Mouse (Mus musculus) gastrocnemius, postnatal 14 days (tissue): ENCODE measurements around the gene Aldh1a3. TPM values are rescaled to one million over a fixed set of nuclear protein-coding genes. Genes with fewer than 3 reads are reported as not detected.

ENCODE experiments used
- DNase-seq: peaks from one replicate; pipeline ENCODE4 v3.0.0; 2021; ENCODE audit warnings: mixed read lengths
- intact Hi-C: fragments of 180-260 bp; cut with DNase I; formaldehyde crosslinking; loops from one replicate; pipeline ENCODE4 v1.15.1; 2025; ENCODE audit warnings: low total_unique reads
- long read RNA-seq, 2 experiments: library from polyadenylated mRNA; stranded (forward); transcript quantifications; one replicate each; pipeline ENCODE4 v2.0.0; 2021
- total RNA-seq, 2 experiments: library from RNA; stranded (reverse); gene quantifications; 2 replicates each; pipeline ENCODE4 v1.2.3; 2021

Aldh1a3 gene
- 1 to 10 TPM; 2.1 to 6.0 TPM for total RNA-seq
- long read RNA-seq, experiment 1, partial matches to known transcripts: 3 of 7 reads
- long read RNA-seq, experiment 1, other reads (novel, unspliced or antisense): 1 of 7 reads
- long read RNA-seq, experiment 2, partial matches to known transcripts: 1 of 2 reads
- long read RNA-seq, experiment 2, other reads (novel, unspliced or antisense): 0 of 2 reads

DNA sequence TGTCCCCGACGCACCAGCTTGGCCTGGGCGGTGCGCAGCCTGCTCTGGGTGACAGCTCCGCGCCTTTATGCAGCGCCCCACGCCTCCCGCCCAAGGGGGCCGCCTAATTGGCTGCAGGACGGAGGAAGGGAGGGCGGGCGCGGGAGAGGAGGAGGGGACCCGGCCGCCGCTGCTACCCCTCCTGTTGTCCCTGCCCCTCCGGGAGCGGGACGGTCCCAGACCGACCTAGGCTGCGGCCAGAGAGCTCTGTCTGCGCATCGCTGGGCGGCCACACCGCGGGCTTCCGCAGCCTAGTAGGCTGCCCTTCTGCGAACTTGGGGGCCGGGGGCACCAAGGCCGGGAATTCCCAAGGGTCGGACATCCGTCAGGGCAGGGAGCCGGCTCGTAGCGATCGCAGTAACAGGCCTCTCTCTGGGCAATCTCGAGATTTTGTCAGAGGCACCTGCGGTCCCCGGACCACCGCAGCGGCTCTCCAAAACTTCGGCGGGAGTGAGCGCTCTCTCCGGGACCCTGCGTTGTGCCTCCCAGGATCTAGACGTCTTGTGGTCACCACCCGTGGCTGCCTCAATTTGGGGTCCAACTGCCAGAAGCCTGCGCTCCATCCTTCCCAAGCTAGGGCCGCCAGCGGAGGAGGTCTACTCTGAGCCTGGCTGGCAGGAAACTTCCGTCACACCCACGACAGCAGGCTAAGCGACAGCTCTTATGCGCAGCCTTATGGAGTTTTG, at the start of gene Aldh1a3:
Gene Aldh1a3, minus strand, starts transcription at position 81 of the 725 bp plus-strand sequence.
- DNase-seq: peak; percentile 68
- intact Hi-C loops: no loop called here

- no peak for DNase-seq
- intact Hi-C loops: no loop called here
Measured at GRCm38 (mm10) chr7:66476289-66476688, 49.0 kb upstream of the Aldh1a3 start.

GRCm38 (mm10) chr7:66471641-66472216, 44.4 kb upstream of the Aldh1a3 start:
- no peak for DNase-seq
- intact Hi-C loops: no loop called here

GRCm38 (mm10) chr7:66466641-66467040, 39.3 kb upstream of the Aldh1a3 start:
- DNase-seq: no peak
- intact Hi-C loops: no loop called here

DNA sequence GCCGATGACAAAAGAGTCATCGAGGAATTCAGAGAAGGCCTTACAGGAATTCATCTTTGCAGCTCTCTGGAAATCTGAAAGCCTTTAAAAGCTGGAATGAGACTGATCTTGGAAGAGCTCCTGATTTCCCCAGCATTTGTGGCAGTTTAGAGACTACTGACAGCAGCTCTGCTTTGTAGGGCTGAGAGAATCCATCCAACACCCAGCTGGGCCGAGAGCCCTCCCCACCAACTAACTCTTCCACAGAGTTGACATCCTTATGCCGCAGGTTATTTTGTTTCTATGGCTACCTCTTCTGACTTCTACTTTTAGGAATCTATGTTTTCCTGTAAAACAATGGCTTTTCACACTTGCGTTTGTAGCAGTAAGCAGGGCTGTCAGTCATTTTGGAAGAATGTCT, 37.9 kb upstream of the Aldh1a3 start:
- DNase-seq: no peak
- intact Hi-C loops: no loop called here

DNA sequence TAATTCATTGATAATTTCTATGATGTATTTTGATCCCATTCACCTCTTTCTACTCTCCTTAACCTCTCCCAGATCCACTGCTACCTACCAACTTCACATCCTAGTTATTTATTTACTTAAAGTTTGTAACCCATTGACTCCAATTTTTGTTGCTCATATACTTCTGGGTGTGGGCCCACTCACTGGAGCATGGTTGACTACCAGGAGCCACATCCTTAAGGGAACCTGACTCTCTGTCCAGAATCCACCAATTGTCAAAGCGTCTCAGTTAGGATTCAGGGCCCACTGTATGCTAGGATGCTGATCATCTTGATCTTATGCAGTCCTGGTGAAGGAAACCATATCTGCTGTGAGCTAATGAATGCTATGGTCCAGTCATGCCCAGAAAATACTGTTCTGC, 35.8 kb upstream of the Aldh1a3 start:
- intact Hi-C loops: no loop called here
- DNase-seq: no peak

- intact Hi-C loops: no loop called here
- no peak for DNase-seq
Measured at GRCm38 (mm10) chr7:66451622-66452295, 24.4 kb upstream of the Aldh1a3 start.

DNA sequence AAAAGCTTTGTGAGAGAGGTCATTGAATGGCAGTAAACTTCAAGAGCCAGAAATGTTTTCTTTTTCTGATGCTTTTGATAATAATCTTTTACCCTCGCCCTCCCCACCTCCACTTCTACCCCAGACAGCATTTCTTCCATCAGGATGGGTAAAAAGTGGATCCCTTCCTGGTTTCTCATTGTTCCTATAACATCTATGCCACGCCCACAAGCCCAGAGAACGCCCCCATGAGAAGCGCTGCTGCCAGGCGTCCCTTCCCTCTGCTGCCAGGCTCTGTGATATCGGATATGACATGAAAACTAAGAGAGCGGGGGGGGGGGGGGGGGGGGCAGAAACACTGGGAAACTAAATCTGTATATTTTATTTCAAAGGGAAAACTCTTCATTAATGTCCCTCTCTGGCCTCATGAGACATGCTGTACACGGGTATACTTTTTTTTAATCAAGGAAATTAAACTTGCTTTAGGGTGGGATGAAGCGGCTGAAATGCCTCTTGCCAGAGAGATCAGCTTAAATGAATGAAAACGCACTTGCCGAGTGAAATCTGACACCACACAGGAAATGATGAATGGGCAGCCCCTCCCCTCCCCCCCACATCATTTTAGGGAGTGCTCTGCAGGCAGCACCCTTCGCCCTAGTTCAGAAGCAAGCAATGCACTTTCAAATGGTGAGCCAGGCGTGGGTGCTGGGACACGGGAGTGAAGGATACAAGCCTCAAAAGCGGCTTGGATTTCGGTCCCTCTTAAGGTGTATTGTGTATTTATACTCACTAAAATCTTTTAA, 22.8 kb upstream of the Aldh1a3 start:
- no peak for DNase-seq
- intact Hi-C loops: no loop called here

DNA sequence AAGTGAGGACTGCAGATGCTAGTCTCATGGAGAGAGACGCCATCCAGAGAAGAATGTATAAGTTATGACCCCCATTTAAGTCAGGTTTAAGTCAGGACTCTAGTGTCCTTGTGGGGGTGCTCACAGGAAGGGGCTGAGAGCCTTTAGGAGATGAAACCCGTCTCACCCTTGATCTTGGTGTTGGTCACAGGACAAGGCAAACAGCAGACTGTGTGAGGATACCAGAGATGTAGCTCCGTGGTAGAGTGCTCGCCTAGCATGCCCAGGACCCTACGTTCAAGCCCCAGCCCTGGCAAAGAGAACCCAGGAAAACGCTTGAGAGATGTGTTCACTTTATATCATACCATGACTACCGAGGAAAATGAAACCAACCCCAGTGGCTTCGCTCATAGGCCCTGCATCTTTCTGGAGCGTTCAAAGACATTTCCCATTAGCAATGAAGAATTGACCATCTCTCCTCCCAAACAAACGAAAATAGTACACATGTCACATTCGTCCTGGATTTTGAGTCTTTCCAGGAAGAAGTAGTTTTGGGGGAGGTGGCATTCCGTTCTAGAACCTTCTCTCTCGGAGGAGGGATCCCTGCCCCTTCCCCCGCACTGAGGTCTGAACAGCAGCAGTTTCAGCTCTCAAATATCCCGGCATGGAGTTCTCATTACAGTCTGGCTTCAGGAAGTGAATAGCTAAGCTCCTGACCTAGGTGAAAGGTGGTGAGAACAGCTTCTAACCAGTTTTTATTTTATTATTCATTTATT, 21.6 kb upstream of the Aldh1a3 start:
- DNase-seq: no peak
- intact Hi-C loops: no loop called here

DNA sequence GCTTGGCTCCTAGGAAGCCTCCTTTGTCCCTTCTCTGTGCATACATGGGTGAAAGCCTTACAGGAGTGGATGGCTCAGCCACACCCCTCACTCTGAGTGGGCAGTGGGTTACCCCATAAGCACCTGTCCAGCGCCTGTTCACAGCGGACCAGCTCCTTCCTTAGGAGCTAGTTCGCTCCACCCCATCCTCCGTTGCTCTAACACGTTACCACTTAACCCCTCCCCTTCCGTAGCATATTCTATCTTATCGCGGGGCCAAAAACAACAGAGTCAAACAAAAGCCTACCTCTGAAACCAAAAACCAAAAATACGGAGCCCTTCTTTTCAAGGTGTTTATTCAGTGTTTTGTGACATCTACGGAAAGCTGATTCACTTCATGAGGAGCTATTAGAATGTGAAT, 21.0 kb upstream of the Aldh1a3 start:
- no peak for DNase-seq
- intact Hi-C loops: no loop called here

DNA sequence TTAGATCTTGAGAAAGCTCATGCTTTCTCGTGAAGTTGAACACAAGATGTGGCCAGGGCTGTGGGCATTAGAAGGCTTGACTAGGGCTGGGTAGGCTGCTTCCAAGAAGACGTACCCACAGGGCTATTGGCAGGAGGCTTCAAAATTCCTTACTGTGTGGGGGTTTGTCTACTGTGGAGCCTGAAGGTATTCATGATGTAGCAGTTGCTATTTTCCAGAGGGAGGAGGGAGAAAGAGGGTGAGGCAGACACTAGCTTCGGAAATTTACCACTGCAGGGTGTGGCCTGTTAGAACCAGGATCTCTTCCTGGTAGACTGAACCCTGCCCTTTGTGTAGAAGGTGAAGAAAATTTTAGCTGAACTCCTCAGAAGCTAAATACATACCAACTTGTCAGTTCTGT, 19.5 kb upstream of the Aldh1a3 start:
- DNase-seq: no peak
- intact Hi-C loops: no loop called here

DNA sequence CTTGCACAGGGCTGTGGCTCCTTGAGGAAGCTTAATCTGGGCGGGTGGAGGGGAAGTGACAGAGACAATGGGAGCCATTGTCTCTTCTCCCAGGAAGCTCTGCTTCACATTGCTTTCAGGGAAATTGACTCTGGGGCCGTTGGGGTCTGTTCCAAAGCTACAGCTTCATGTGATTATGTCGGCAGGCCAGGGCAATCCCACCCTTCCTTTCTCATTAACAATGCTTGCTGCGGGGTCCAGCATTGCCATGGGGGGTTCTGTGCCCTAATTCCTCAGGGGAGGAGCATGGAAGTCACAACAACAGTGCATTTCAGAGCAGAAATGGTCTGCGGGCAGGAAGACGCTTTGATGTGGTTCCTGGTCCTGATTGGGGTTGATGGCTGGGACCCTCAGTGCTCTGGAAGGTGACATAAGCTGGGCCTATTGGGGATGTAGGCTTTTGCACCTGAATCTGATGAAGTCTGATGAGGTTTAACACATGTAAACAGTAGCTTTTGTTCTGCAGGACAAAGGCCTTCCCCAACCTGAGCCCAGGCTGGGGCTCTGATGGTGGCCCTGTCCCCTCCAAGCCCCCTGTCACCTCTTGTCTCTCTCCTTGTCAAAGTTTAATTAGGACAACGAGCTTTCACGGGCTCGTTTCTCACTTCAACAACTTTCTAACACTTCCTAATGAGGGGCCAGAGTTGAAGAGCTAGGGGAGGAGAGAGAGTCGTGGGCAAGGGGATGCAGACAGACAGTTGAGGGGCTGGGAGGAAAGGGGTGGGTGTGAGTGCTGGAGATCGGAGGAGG, 18.0 kb upstream of the Aldh1a3 start:
- DNase-seq: no peak
- intact Hi-C loops: no loop called here

DNA sequence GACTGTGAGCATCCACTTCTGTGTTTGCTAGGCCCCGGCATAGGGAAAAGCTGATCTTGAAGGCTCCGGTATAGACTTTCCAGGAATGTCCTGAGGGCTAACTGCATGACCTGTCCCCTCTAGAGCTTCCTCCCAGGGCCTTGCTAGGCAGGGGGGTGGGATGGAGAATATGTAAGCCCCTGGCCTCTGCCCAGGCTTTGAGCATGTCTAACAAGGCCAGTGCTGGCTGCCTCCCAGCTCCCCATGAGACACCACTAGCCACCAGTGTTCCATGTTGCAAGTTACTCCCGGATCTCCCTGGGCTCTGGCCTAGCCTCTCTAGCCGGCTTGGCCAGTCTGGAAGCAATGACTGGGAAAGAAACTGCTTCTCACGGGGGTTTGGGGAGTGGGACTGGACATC, 17.4 kb upstream of the Aldh1a3 start:
- intact Hi-C loops: no loop called here
- peak; percentile 33 for DNase-seq

DNA sequence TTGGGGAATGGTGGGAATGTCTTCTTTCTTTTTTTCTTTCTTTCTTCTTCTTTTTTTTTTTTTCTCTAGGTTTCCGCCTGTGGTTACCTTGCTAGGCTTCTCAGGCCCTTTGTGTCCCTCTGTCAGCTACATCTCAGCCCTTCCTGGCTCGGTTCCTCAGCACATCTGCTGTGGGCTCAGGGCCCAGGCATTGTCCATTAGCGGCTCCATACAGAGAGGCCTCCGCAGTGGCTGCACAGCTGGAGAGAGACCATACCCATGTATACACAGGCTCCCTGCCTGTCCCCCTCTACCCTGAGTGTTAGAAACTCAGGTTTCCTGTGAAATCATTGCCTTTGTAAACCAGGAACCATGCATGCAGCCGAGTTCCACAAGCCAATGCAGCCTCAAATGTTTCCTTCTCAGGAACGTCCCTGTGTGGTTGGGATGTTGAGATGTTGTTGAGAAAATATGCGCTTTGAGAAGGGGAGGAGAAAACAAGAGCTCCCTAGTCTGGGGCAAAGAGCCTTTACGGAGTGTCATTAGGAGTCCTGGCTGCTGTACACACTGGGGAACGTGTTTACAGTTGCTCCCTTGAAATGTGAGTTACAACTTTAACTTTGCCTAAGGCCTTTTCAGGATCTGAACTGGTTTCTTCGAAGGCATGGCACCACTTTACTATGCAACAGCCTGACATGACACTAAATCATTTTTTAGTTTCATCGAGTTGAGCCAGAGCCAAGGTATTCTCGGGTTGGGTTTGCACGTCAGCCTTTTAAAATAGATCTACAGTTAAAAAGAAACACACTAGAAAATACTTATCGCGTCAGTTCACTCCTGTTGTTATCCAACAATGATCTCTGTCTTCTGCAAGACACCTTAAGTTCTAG, 15.4 kb upstream of the Aldh1a3 start:
- intact Hi-C loops: no loop called here
- DNase-seq: peak; percentile 57

DNA sequence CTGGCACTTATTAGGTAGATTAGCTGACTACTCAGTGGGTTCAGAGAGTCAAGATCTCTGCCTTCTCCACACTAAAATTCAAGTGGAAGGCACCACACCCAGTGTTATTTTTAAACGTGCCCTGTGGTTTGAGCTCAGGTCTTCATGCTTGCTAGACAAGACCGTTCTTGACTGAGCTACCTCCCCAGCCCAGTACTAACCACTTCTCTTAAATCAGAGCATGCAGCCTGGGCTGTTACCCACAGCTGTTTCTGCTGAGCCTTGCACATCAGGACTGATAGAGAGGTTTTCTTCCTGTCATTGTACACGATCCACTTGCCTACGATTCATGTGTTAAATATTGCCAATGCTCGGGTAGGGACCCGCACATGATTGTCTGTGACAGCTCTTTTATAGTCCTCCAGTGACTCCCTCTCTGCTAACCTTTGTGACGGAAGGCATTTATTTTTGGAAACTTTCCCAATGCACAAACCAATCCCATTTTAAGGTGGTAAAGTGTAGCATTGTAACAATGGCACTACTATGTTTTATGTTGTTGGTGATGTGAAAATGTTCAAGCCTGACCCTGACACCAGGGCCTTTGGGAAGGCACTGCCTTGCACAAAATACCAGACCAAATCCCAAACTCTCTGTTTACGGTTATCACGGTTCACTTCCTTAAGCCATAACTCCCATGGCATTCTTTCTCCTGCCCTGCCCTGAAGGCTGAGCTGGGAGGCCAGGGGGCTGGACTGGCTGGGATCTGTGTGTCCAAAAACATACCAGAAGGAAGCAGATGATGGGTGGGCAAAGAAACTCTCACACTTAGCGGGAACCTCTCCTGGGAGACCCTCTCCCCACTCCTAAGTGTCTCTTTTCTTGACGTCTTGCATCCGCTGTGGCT, 11.7 kb upstream of the Aldh1a3 start:
- intact Hi-C loops: no loop called here
- no peak for DNase-seq

DNA sequence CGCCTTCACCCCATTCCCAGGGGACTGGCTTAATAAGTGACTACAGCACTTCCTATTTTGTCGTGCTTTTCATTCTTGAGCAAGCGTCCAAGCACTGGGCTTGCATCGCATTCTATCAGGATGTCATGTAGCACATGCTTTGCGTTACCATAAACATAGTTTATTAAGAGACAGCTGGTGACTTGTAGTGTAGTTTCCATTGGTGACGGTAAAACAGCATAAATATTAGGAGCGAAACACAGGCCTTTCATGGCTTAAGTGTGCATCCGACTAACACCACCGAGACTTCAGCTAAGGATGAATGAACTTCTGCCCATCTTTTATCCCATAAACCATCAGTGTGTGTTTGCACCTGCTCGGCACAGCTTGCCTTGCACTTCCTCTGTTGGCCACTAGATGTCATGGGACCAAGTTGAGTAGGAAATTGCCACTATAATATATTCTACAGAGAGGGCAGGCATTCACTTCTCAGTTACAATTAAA, 7.2 kb upstream of the Aldh1a3 start:
- intact Hi-C loops: loop anchor here (2.0 kb wide), 1 partner anchor 228 kb away; no protein-coding TSS in a partner anchor
- DNase-seq: peak; percentile 55
